Mouse (Mus musculus): Measurements from ENCODE around the gene Bola2. TPM values are rescaled to one million over a fixed set of nuclear protein-coding genes. Genes with fewer than 3 reads are reported as not detected.
"Not testable (repeated sequence)": the region's sequence is repeated elsewhere in the genome, so short reads cannot be mapped to it uniquely, and the experiment has no call there.

Gene Bola2
- polyA plus RNA-seq, 1 experiment from 2014 or later, result 102 TPM

- DNase-seq (ENCODE audit: low read depth, low spot score) (no peak), ATAC-seq (peak; percentile 51)
- H3K27me3 ChIP-seq, result no peaks in the 10 kb centered on the region
- POLR2A ChIA-PET, result interaction anchor here (0.7 kb wide), 1 partner anchor 28 kb away, joined by 3 read pairs; no protein-coding TSS in a partner anchor
- TF ChIP-seq CTCF (IDR thresholded peaks at IDR 0.05), result peak; percentile 67
- in situ Hi-C loops (cut with MboI; ENCODE audit: low pct_unique_long_range_greater_than_20kb), result no loop called here
- CTCF ChIA-PET, result interaction anchor here (1.1 to 2.2 kb wide), 6 partner anchors 15 to 86 kb away, joined by 3 to 6 read pairs (median 4); partner anchors contain the start of gene Sgf29
Measured at GRCm38 (mm10) chr7:126665269-126665668, 29.9 kb upstream of the Bola2 start.

GRCm38 (mm10) chr7:126667495-126668090 is 27.6 kb upstream of the Bola2 start:
- ChIA-PET POLR2A (interaction anchor here (0.7 kb wide), 1 partner anchor 31 kb away, joined by 3 read pairs; no protein-coding TSS in a partner anchor), CTCF (no interaction called here)
- ATAC-seq, result no peak
- in situ Hi-C loops (cut with MboI; ENCODE audit: low pct_unique_long_range_greater_than_20kb), result no loop called here
- H3K27me3 ChIP-seq, result no peaks in the 10 kb centered on the region
- no peak for DNase-seq (ENCODE audit: low read depth, low spot score)
- TF ChIP-seq CTCF (IDR thresholded peaks at IDR 0.05), result no peak

- TF ChIP-seq CTCF (IDR thresholded peaks at IDR 0.05), result no peak
- ATAC-seq, result no peak
- no peaks in the 10 kb centered on the region for H3K27me3 ChIP-seq
- DNase-seq (ENCODE audit: low read depth, low spot score), result no peak
- CTCF ChIA-PET, result no interaction called here
- POLR2A ChIA-PET, result interaction anchor here (0.7 kb wide), 1 partner anchor 30 kb away, joined by 3 read pairs; no protein-coding TSS in a partner anchor
- in situ Hi-C loops (cut with MboI; ENCODE audit: low pct_unique_long_range_greater_than_20kb), result no loop called here
Measured at GRCm38 (mm10) chr7:126668452-126668851, 26.7 kb upstream of the Bola2 start.

- no peak for ATAC-seq
- ChIA-PET CTCF (no interaction called here), POLR2A (no interaction called here)
- TF ChIP-seq CTCF (IDR thresholded peaks at IDR 0.05), result no peak
- DNase-seq (ENCODE audit: low read depth, low spot score), result no peak
- in situ Hi-C loops (cut with MboI; ENCODE audit: low pct_unique_long_range_greater_than_20kb), result no loop called here
- H3K27me3 ChIP-seq, result no peaks in the 10 kb centered on the region
Measured at GRCm38 (mm10) chr7:126670152-126670551, 25.0 kb upstream of the Bola2 start.

GRCm38 (mm10) chr7:126672111-126672510 is 23.1 kb upstream of the Bola2 start:
- no peak for DNase-seq (ENCODE audit: low read depth, low spot score)
- ATAC-seq, result no peak
- in situ Hi-C loops (cut with MboI; ENCODE audit: low pct_unique_long_range_greater_than_20kb), result no loop called here
- ChIA-PET CTCF (interaction anchor here (1.4 kb wide), 1 partner anchor 21 kb away, joined by 4 read pairs; no protein-coding TSS in a partner anchor), POLR2A (no interaction called here)
- no peak for TF ChIP-seq CTCF (IDR thresholded peaks at IDR 0.05)
- no peaks in the 10 kb centered on the region for H3K27me3 ChIP-seq

- in situ Hi-C loops (cut with MboI; ENCODE audit: low pct_unique_long_range_greater_than_20kb), result no loop called here
- DNase-seq (ENCODE audit: low read depth, low spot score) (no peak), ATAC-seq (no peak)
- POLR2A ChIA-PET, result no interaction called here
- CTCF ChIA-PET, result no interaction called here
- no peaks in the 10 kb centered on the region for H3K27me3 ChIP-seq
- TF ChIP-seq CTCF (IDR thresholded peaks at IDR 0.05), result no peak
Measured at GRCm38 (mm10) chr7:126675104-126675503, 20.1 kb upstream of the Bola2 start.

GRCm38 (mm10) chr7:126676207-126676606 is 19.0 kb upstream of the Bola2 start, which contains the start of gene Sult1a1:
TSS of gene Sult1a1 (minus strand) at chr7:126676432.
- H3K27me3 ChIP-seq, result no peaks in the 10 kb centered on the region
- no peak for ATAC-seq
- POLR2A ChIA-PET, result no interaction called here
- in situ Hi-C loops (cut with MboI; ENCODE audit: low pct_unique_long_range_greater_than_20kb), result no loop called here
- DNase-seq (ENCODE audit: low read depth, low spot score), result no peak
- TF ChIP-seq CTCF (IDR thresholded peaks at IDR 0.05), result no peak
- CTCF ChIA-PET, result no interaction called here

GRCm38 (mm10) chr7:126676631-126677220 is 18.5 kb upstream of the Bola2 start:
- TF ChIP-seq CTCF (IDR thresholded peaks at IDR 0.05), result no peak
- in situ Hi-C loops (cut with MboI; ENCODE audit: low pct_unique_long_range_greater_than_20kb), result no loop called here
- ATAC-seq (no peak), DNase-seq (ENCODE audit: low read depth, low spot score) (no peak)
- ChIA-PET CTCF (no interaction called here), POLR2A (no interaction called here)
- no peaks in the 10 kb centered on the region for H3K27me3 ChIP-seq

- no peak for DNase-seq (ENCODE audit: low read depth, low spot score)
- ATAC-seq, result no peak
- ChIA-PET CTCF (interaction anchor here (1.2 to 2.2 kb wide), 4 partner anchors 8 to 41 kb away, joined by 3 to 12 read pairs (median 3); no protein-coding TSS in a partner anchor), POLR2A (no interaction called here)
- no peak for TF ChIP-seq CTCF (IDR thresholded peaks at IDR 0.05)
- no peaks in the 10 kb centered on the region for H3K27me3 ChIP-seq
- in situ Hi-C loops (cut with MboI; ENCODE audit: low pct_unique_long_range_greater_than_20kb), result no loop called here
Measured at GRCm38 (mm10) chr7:126678545-126679341, 16.5 kb upstream of the Bola2 start.

- in situ Hi-C loops (cut with MboI; ENCODE audit: low pct_unique_long_range_greater_than_20kb), result no loop called here
- ATAC-seq, result no peak
- POLR2A ChIA-PET, result no interaction called here
- CTCF ChIA-PET, result no interaction called here
- no peak for DNase-seq (ENCODE audit: low read depth, low spot score)
- no peak for TF ChIP-seq CTCF (IDR thresholded peaks at IDR 0.05)
- H3K27me3 ChIP-seq, result no peaks in the 10 kb centered on the region
Measured at GRCm38 (mm10) chr7:126679683-126680082, 15.5 kb upstream of the Bola2 start.

- DNase-seq (ENCODE audit: low read depth, low spot score) (no peak), ATAC-seq (no peak)
- in situ Hi-C loops (cut with MboI; ENCODE audit: low pct_unique_long_range_greater_than_20kb), result no loop called here
- TF ChIP-seq CTCF (IDR thresholded peaks at IDR 0.05), result no peak
- ChIA-PET POLR2A (no interaction called here), CTCF (interaction anchor here (1.1 to 1.5 kb wide), 2 partner anchors 12 to 17 kb away, joined by 3 to 7 read pairs; no protein-coding TSS in a partner anchor)
- no peaks in the 10 kb centered on the region for H3K27me3 ChIP-seq
Measured at GRCm38 (mm10) chr7:126681221-126681620, 14.0 kb upstream of the Bola2 start.

- in situ Hi-C loops (cut with MboI; ENCODE audit: low pct_unique_long_range_greater_than_20kb); POLR2A ChIA-PET; CTCF ChIA-PET; ATAC-seq; H3K27me3 ChIP-seq; DNase-seq (ENCODE audit: low read depth, low spot score): not testable (repeated sequence)
Measured at GRCm38 (mm10) chr7:126688156-126688555, 7.0 kb upstream of the Bola2 start.
